Mouse (Mus musculus): ENCODE measurements around the gene Selenov.
"Not testable (repeated sequence)": the region's sequence is repeated elsewhere in the genome, so short reads cannot be mapped to it uniquely, and the experiment has no call there.

Gene Selenov

GRCm38 (mm10) chr7:28248957-28249356 lies 42.0 kb downstream of the Selenov start:
- in situ Hi-C loops (cut with MboI; ENCODE audit: unreplicated experiment in 2 of 2), result no loop called here

GRCm38 (mm10) chr7:28243943-28244342 lies 47.0 kb downstream of the Selenov start:
- in situ Hi-C loops (cut with MboI; ENCODE audit: unreplicated experiment in 2 of 2), result not testable (repeated sequence)
